Mouse (Mus musculus): ENCODE data around the gene Pex16.
A peak's percentile ranks its signal among the peaks of the same experiment; 100 is the strongest.
"Not testable (repeated sequence)": the region's sequence is repeated elsewhere in the genome, so short reads cannot be mapped to it uniquely, and the experiment has no call there.

The Pex16 gene

DNA sequence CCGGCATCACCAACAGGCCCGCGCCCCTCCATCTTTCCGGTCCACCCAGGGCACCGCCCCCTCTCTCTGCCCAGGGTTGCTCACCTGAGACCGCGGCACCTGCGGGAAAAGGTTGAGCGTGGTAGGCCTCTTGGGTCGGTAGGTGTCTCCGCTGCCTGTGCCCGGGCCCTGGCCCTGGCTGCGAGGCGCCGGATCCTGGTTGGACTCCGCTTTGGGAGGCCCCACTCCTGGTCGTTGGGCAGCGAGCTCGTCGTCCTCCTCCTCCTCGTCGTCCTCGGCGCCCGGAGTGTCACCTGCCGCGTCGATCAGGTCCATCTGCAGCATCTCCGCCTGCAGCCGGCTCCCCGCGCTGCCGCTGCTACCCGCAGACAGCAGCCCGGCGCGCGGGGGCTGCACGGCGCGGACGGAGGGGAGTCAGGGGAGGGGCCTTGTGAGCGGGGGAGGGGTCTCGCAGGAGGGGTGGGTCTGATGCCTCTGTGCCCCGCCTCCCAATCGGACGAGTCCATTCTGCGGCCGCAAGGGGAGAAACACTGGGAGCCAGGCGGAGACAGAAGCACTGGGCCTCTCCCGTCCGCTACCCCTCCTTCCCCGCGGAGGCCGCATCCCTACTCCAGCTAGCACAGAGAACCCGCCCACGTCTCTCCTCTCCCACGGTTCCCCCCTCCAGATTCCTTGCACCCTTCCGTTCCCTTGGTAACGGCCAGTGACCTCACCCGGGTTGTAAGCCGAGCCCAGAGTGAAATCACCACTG is 14.6 kb downstream of the Pex16 start:
- DNase-seq: peak; percentile 90

GRCm38 (mm10) chr2:92389645-92390044 is 15.2 kb downstream of the Pex16 start:
- DNase-seq: no peak

- no peak for DNase-seq
These were observed 15.9 kb downstream of the Pex16 start for GRCm38 (mm10) chr2:92390206-92390930.

DNA sequence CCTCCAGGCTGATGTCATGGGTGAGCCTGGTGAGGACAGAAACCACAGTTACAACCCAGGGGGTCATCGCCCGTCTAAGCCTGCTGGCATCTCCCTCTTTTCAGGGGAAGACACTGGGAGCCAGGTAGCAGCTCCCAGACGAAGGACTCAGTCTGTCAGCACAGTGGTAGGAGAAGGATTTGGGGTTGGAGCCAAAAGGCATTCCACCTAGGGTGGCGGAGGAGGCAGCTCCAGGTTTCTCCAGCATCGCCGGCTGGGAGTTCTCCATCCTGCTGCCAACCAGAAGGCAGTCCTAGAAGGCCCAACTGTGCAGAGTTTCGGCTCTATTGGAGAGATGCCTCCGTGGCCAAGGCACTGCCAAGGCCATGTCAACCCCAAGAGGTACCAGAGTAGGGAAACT is 16.6 kb downstream of the Pex16 start:
- DNase-seq: peak; percentile 40

DNA sequence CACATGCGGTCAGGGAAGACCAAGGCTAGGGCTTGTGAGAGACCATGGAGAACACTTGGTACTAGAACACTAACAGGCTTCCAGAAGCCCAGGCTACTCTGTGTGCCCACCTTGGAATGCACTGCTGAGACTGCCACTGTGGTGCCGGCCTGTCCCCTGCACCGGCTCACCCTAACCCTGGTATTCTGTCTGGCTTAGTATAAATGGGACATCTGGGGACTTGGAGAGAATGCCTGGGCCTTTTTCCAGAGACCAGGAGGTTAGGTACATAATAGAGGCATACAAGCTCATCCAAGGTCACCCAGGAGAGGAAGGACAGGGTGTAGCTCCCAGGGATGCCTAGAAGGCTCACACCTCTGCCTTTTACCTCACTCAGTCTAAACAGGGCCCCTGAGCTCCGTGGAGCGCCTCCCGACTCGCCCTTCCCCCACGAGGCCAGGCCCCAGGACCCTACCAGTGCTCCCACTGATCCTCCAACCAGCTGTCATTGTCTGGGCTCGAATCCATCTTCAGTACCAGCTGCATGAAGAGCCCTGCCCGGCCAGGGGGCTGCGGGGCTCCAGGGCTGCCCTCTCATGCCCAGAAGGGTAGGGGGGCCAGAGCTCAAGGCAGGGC is 17.3 kb downstream of the Pex16 start:
- DNase-seq: no peak

GRCm38 (mm10) chr2:92392318-92393264 is 18.1 kb downstream of the Pex16 start:
- DNase-seq: no peak

DNA sequence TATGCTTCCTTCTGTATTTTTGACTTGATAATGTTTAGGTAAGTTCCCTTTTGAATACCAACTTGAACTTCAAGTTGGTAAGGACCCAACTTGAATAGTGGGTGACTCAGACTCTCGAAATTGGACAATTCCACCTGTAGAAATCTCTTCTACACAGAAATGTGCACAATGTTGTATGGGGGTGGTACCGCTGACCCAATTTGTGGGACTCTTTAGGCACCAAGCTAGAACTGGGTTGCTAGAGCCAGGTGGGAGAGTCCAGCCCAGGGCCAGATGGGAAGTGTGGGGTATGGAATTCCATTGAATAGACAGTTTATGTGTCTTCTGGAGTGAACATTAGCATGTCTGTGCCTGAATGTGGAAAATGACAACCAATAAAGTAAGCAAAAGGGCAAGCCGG is 21.1 kb downstream of the Pex16 start:
- no peak for DNase-seq

GRCm38 (mm10) chr2:92397436-92397835 is 23.0 kb downstream of the Pex16 start:
- no peak for DNase-seq

DNA sequence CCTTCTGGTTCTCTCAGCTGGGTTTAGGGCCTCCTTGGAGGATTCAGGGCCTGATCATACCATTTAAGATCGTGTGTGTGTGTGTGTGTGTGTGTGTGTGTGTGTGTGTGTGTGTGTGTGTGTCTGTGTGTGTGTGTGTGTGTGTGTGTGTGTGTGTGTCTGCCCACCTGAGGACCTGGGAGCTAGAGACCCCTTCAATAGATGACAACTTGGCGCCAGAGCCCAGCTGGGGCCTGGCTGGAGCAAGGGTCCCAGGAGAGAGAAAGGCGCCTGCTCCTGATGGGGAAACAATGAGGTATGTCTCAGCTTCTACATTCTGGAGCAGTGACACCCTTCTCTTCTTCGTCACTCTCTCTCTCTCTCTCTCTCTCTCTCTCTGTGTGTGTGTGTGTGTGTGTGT is 25.4 kb downstream of the Pex16 start:
- not testable (repeated sequence) for DNase-seq

- DNase-seq: no peak
These were observed 26.2 kb downstream of the Pex16 start for GRCm38 (mm10) chr2:92400682-92401081.

GRCm38 (mm10) chr2:92401091-92401561 is 26.6 kb downstream of the Pex16 start, which contains the start of gene Mapk8ip1:
Mapk8ip1 (minus strand) TSS chr2:92401263.
- peak; percentile 52 for DNase-seq

DNA sequence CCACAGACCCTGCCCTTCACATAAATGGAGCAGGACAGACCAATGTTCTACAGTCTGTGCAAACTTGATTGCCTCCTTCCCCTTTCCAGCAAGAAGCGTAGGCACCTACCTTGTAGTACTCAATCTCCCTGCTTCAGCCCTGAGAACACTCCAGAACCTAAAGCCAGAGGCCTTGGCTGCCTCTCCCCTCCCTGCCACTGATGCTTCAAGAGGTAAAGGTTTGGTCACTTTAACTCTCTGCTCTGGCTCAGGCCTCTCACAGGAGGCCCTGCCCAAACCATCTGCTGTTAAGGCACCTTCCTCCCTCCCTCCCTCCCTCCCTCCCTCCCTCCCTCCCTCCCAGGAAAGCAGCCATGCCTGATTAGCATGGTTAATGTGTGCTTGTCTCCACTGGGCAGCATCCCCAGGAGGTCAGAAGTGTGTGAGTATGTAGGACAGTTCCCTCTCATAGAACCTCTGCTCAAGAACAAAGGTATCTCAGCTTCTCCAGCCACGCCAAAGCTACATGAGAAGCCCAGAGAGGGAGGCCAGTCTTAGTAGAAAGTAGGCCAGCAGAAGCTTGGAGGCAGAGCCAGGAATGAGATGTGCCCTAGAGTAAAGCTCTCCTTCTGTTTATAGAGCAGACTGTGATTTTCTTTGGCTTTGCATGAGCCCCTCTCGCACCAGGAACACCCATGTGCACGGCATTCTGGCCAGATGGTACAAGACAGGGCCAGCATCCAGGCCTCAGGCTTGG is 28.3 kb downstream of the Pex16 start:
- no peak for DNase-seq

DNA sequence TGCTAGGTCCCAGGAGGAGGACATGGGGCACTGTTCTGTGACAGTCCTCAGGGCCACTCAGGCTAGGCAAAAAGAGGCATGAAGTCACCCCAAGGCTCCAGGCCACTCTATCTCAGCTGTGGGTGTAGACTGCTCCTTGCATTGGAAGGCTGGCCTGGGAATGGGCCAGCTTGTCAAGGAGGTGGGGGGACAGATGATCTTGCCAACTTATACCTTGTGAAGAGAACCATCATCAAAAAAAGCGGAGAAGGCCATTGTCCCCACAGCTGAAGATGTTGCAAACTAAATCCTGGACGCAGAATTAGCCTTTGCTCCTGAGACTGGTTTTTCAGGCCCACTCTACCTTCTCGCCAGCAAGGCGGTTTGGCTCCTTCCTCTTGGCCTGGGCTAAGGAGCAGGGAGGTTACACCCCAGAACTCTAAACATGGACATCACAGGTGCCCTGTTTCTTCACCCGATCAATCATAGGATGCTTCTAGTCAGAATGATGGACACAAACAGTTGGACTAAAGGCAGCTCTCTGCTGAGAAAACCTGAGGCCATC is 29.4 kb downstream of the Pex16 start:
- DNase-seq: no peak

- DNase-seq: no peak
These were observed 30.3 kb downstream of the Pex16 start for GRCm38 (mm10) chr2:92404737-92405136.

- no peak for DNase-seq
These were observed 31.2 kb downstream of the Pex16 start for GRCm38 (mm10) chr2:92405687-92406086.

DNA sequence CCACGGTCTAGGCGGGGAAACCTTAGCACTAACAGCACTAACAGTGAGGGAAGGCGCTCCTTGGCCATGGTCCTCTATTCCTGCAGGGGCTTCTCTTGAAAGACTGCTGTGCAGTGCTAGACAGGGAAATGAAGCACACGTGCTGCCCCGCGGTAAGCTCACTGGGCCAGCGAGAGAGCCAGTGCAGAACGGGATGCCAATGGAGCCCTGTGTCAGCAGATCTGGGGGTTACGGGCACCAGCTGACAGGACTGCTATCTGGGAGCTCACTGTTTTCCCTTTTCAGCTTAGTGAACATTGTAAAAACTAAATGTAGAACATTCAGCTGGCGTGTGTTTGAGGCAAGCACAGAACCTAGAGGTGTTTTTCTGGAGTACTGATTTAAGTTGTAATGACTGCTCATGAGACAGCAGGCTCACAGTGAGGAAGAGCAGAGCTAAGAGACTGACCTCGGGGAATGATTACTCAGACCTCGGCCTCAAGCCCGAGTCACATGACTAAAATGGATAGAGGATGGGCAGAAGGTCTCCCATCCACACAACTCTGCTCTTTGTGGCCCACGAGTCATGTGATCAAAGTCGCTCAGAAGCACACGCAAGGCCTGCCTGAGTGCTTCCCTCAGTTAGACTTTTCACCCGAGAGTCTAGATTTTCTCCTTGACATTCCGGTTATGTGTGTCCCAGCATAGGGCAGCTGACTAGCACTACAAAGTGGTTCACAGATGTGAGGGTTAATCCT is 34.0 kb downstream of the Pex16 start:
- DNase-seq: no peak

GRCm38 (mm10) chr2:92411705-92412104 is 37.2 kb downstream of the Pex16 start:
- no peak for DNase-seq

GRCm38 (mm10) chr2:92421723-92422387 is 47.4 kb downstream of the Pex16 start:
- no peak for DNase-seq

GRCm38 (mm10) chr2:92422388-92423135 is 48.1 kb downstream of the Pex16 start:
- no peak for DNase-seq

All from right cerebral cortex, postnatal 14 days (tissue).